Mouse (Mus musculus): ENCODE results near the gene Olfr603. TPM values are rescaled to one million over a fixed set of nuclear protein-coding genes. Genes with fewer than 3 reads are reported as not detected.
"Not testable (repeated sequence)": the region's sequence is repeated elsewhere in the genome, so short reads cannot be mapped to it uniquely, and the experiment has no call there.

Olfr603 gene
- polyA plus RNA-seq (2014; fragmentation: Nextera tagmentation; extraction: Ambion mirVana): not detected in 2 replicates

DNA sequence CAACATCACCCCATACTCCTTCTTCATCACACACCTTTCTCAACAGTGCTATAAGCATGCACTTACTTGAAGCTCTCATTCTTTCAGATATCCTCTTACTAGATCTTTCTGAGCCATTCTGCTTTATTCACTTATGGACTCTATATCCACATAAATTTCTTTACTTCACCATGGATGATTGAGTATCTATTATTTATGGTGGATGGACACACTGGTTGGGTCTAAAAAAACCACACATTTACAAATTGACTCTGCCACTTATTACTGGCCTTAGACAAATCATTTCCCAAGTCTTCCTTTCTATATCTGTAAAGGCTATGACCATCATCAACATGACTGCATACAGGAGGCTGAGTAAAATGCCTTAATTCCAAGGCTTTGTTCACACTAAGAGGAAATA lies at the start of gene Olfr603:
Gene Olfr603, minus strand, starts transcription at position 101 of the 400 bp plus-strand sequence.
- no peaks in the 10 kb centered on the region for H3K4me1 ChIP-seq (replicated peaks; ENCODE audit: control insufficient read depth, insufficient read depth, low read length)
- ATAC-seq (replicated peaks; ENCODE audit: low FRiP score, low TSS enrichment, low read depth) (no peak), DNase-seq (ENCODE audit: low spot score) (no peak)

DNA sequence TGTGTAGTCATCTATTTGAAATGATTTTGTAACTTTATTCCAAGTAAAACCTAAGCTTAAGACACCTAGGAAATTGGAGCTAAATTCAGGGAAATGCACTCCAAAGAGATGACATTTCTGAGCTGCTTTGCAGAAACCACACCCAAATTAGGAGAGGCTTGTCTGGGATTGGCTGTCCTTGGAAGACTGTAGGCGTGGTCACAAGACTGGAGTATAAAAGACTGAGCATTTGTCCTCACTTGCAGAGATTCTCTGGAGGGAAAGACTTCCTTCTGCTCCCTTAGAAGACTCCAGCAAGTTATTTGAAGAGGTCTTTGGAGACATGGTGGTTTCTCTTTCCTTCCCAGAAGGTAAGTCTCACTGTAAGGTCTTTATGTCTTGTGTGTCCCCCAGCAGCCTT lies 28.8 kb upstream of the Olfr603 start, which contains the start of gene Usp17lc:
Gene Usp17lc, plus strand, starts transcription at position 301 of the 400 bp plus-strand sequence.
- not testable (repeated sequence) for DNase-seq (ENCODE audit: low spot score); H3K4me1 ChIP-seq (replicated peaks; ENCODE audit: control insufficient read depth, insufficient read depth, low read length); ATAC-seq (replicated peaks; ENCODE audit: low FRiP score, low TSS enrichment, low read depth); H3K27ac ChIP-seq (ENCODE audit: low read depth); H3K36me3 ChIP-seq (ENCODE audit: control insufficient read depth, insufficient read depth, low read length); H3K9ac ChIP-seq (ENCODE audit: low read length); H3K4me2 ChIP-seq (ENCODE audit: low read length); H3K9me3 ChIP-seq (ENCODE audit: control insufficient read depth, low read length); H3K4me3 ChIP-seq (ENCODE audit: low read depth, low read length); H3K27me3 ChIP-seq (replicated peaks; ENCODE audit: control insufficient read depth, insufficient read depth, low read length)
- WGBS: 90% methylated on average over 1 of the region's 1 CpGs

More for the DNA sequence above, at the start of gene Olfr603:
- H3K9ac ChIP-seq (ENCODE audit: low read length): no peak within 1 kb of the TSS
- H3K27ac ChIP-seq (ENCODE audit: low read depth): no peak within 1 kb of the TSS
- no peaks in the 10 kb centered on the region for H3K36me3 ChIP-seq (ENCODE audit: control insufficient read depth, insufficient read depth, low read length)
- no peak within 1 kb of the TSS for H3K4me2 ChIP-seq (ENCODE audit: low read length)
- H3K27me3 ChIP-seq (replicated peaks; ENCODE audit: control insufficient read depth, insufficient read depth, low read length): no peaks in the 10 kb centered on the region
- no peaks in the 10 kb centered on the region for H3K9me3 ChIP-seq (ENCODE audit: control insufficient read depth, low read length)
- no peak within 1 kb of the TSS for H3K4me3 ChIP-seq (ENCODE audit: low read depth, low read length)

DNA sequence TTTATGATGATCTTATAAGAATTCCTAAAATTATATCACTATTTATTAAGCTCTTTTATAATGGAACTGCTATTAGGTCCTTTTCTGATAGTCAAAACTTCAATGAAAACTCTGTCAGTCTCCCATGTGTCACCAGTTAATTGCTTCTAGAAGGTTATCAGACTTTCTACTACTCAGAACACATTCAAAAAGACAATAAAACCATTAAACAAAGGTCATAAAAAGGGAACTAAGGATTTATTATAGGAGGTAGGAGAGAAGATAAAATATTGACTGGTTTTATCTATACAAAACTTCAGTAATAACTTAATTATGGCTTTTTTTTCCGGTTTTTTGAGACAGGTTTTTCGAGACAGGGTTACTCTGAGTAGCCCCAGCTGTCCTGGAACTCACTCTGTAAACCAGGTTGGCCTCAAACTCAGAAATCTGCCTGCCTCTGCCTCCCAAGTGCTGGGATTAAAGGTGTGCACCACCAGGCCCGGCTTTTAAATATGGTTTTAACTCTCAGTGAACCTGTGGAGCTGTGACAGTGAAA lies 20.6 kb upstream of the Olfr603 start:
- not testable (repeated sequence) for DNase-seq (ENCODE audit: low spot score); H3K4me3 ChIP-seq (ENCODE audit: low read depth, low read length); H3K36me3 ChIP-seq (ENCODE audit: control insufficient read depth, insufficient read depth, low read length); H3K27ac ChIP-seq (ENCODE audit: low read depth); H3K9me3 ChIP-seq (ENCODE audit: control insufficient read depth, low read length); H3K9ac ChIP-seq (ENCODE audit: low read length); H3K27me3 ChIP-seq (replicated peaks; ENCODE audit: control insufficient read depth, insufficient read depth, low read length); ATAC-seq (replicated peaks; ENCODE audit: low FRiP score, low TSS enrichment, low read depth); H3K4me2 ChIP-seq (ENCODE audit: low read length); H3K4me1 ChIP-seq (replicated peaks; ENCODE audit: control insufficient read depth, insufficient read depth, low read length)
- WGBS: 58% methylated on average over 3 of the region's 3 CpGs

DNA sequence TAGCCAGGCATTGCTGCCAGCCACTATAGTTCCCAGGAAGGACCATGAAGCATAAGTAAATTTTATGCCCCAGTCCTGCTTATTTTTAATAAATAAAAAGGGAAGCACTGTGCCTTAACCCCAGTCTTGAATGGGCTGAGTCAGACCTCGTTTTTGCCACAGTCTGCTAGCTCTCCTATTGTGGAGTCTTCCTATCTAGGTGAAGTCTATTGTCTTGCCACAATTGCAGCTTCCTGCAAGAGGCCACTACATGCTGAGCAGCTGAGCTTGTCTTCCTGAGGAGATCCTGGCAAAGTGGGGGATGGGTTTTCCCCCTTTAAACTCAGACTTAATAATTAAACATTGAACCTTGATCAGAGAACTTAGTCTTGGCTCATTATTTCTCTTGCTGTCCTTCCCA lies 13.0 kb upstream of the Olfr603 start:
- WGBS: 13% methylated on average over 1 of the region's 1 CpGs
- Histone ChIP-seq H3K9me3 (ENCODE audit: control insufficient read depth, low read length) (no peaks in the 10 kb centered on the region), H3K9ac (ENCODE audit: low read length) (no peak overlapping the region), H3K27me3 (replicated peaks; ENCODE audit: control insufficient read depth, insufficient read depth, low read length) (no peaks in the 10 kb centered on the region), H3K4me1 (replicated peaks; ENCODE audit: control insufficient read depth, insufficient read depth, low read length) (no peaks in the 10 kb centered on the region), H3K27ac (ENCODE audit: low read depth) (no peak overlapping the region), H3K4me2 (ENCODE audit: low read length) (no peak overlapping the region), H3K4me3 (ENCODE audit: low read depth, low read length) (no peak overlapping the region), H3K36me3 (ENCODE audit: control insufficient read depth, insufficient read depth, low read length) (no peaks in the 10 kb centered on the region)
- DNase-seq (ENCODE audit: low spot score): no peak
- ATAC-seq (replicated peaks; ENCODE audit: low FRiP score, low TSS enrichment, low read depth): no peak

DNA sequence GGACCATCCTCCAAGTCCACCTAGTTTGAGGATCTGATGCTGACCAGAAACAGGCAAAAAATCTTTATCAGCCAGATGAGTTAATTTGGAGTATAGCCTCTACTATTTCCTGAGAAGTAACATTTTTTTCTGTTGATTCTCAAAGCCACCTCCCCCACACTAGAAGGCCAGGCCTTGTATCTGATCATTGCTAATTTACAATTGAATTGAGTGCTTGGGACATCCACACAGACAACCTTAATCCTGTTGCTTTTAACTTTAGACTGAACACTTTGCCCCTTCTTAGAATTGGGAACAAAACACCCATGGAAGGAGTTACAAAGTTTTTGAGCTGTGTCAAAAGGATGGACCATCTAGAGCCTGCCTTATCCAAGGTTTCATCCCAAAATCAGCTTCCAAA lies 11.8 kb upstream of the Olfr603 start:
- ATAC-seq (replicated peaks; ENCODE audit: low FRiP score, low TSS enrichment, low read depth) (no peak), DNase-seq (ENCODE audit: low spot score) (no peak)
- Histone ChIP-seq H3K9ac (ENCODE audit: low read length) (no peak overlapping the region), H3K4me2 (ENCODE audit: low read length) (no peak overlapping the region), H3K36me3 (ENCODE audit: control insufficient read depth, insufficient read depth, low read length) (no peaks in the 10 kb centered on the region), H3K27ac (ENCODE audit: low read depth) (no peak overlapping the region), H3K27me3 (replicated peaks; ENCODE audit: control insufficient read depth, insufficient read depth, low read length) (no peaks in the 10 kb centered on the region), H3K9me3 (ENCODE audit: control insufficient read depth, low read length) (no peaks in the 10 kb centered on the region), H3K4me1 (replicated peaks; ENCODE audit: control insufficient read depth, insufficient read depth, low read length) (no peaks in the 10 kb centered on the region), H3K4me3 (ENCODE audit: low read depth, low read length) (no peak overlapping the region)

DNA sequence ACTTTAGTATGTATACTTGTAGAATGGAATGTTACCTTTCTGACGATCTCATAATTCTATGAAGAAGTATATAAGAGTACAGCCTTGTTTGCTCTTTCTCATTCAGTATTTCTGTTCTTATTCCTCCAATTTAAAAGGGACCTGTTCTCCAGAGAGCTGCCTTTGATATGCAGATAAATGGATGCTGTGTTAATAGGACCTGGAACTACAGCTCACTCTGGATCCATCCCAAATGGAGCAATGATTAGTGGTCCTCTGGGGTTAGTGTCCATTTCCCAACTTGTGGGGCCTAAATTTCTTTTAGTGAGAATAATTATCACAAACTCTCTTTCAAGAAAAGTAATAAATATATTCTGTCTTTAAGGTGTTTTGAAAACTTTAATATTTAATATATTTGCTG lies 23.4 kb downstream of the Olfr603 start, which contains the start of gene Olfr601:
Gene Olfr601, minus strand, starts transcription at position 101 of the 400 bp plus-strand sequence.
- Histone ChIP-seq H3K4me1 (replicated peaks; ENCODE audit: control insufficient read depth, insufficient read depth, low read length) (no peaks in the 10 kb centered on the region), H3K27me3 (replicated peaks; ENCODE audit: control insufficient read depth, insufficient read depth, low read length) (no peaks in the 10 kb centered on the region), H3K4me2 (ENCODE audit: low read length) (no peak within 1 kb of the TSS), H3K9me3 (ENCODE audit: control insufficient read depth, low read length) (no peaks in the 10 kb centered on the region), H3K27ac (ENCODE audit: low read depth) (no peak within 1 kb of the TSS), H3K9ac (ENCODE audit: low read length) (no peak within 1 kb of the TSS), H3K4me3 (ENCODE audit: low read depth, low read length) (no peak within 1 kb of the TSS), H3K36me3 (ENCODE audit: control insufficient read depth, insufficient read depth, low read length) (no peaks in the 10 kb centered on the region)
- WGBS: 93% methylated on average over 1 of the region's 1 CpGs
- ATAC-seq (replicated peaks; ENCODE audit: low FRiP score, low TSS enrichment, low read depth): no peak
- DNase-seq (ENCODE audit: low spot score): no peak

DNA sequence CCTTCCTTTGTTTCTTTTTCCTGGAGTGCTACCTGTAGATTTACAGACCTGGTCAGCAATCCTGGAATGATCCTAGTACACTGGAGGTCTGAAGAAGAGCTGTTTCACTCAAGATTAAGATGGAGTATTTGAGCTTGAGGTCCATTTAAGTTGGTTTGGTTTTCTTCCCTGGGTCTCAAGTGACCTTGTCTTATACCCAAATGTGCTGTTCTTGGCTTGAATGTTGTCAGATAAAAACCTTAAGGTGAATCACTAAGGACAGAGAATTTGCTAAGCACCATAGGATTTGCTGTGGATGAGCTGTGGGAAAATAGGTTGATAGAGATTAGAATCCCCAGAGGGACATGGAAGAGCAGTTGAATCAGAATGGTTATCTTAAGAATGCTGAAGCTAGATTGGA lies 36.4 kb downstream of the Olfr603 start, which contains the start of gene Olfr600:
Gene Olfr600, minus strand, starts transcription at position 101 of the 400 bp plus-strand sequence.
- ATAC-seq (replicated peaks; ENCODE audit: low FRiP score, low TSS enrichment, low read depth): no peak
- no peaks in the 10 kb centered on the region for H3K36me3 ChIP-seq (ENCODE audit: control insufficient read depth, insufficient read depth, low read length)

DNA sequence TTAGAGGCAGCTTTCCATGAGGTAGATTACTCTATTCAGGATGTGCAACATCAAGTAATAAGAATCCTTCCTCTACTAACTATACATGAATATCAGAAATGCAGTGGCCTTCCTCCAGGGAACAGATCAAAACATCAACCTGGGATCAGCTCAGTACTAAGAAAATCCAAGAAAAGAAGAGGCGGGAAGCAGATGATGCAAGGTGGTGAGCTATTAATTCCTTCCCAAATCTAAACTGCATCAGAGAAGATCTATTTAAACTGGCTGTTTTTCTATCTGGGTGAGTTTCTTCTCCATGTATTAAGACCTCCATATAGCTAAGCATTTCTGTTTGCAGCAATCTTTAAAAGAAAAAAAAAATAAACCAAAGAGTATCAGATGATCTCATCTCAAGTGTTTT lies 50.4 kb downstream of the Olfr603 start, which contains the start of gene Olfr599:
Gene Olfr599, plus strand, starts transcription at position 301 of the 400 bp plus-strand sequence.
- Histone ChIP-seq H3K36me3 (ENCODE audit: control insufficient read depth, insufficient read depth, low read length) (no peaks in the 10 kb centered on the region), H3K9me3 (ENCODE audit: control insufficient read depth, low read length) (no peaks in the 10 kb centered on the region), H3K4me1 (replicated peaks; ENCODE audit: control insufficient read depth, insufficient read depth, low read length) (no peaks in the 10 kb centered on the region), H3K27me3 (replicated peaks; ENCODE audit: control insufficient read depth, insufficient read depth, low read length) (no peaks in the 10 kb centered on the region), H3K27ac (ENCODE audit: low read depth) (no peak within 1 kb of the TSS), H3K4me2 (ENCODE audit: low read length) (no peak within 1 kb of the TSS), H3K9ac (ENCODE audit: low read length) (no peak within 1 kb of the TSS), H3K4me3 (ENCODE audit: low read depth, low read length) (no peak within 1 kb of the TSS)
- ATAC-seq (replicated peaks; ENCODE audit: low FRiP score, low TSS enrichment, low read depth) (no peak), DNase-seq (ENCODE audit: low spot score) (no peak)
- 82% methylated on average over 1 of the region's 1 CpGs for WGBS

More for the DNA sequence above, 36.4 kb downstream of the Olfr603 start, which contains the start of gene Olfr600:
- Histone ChIP-seq H3K9ac (ENCODE audit: low read length) (no peak within 1 kb of the TSS), H3K9me3 (ENCODE audit: control insufficient read depth, low read length) (no peaks in the 10 kb centered on the region), H3K27me3 (replicated peaks; ENCODE audit: control insufficient read depth, insufficient read depth, low read length) (no peaks in the 10 kb centered on the region), H3K4me1 (replicated peaks; ENCODE audit: control insufficient read depth, insufficient read depth, low read length) (no peaks in the 10 kb centered on the region), H3K4me3 (ENCODE audit: low read depth, low read length) (no peak within 1 kb of the TSS), H3K27ac (ENCODE audit: low read depth) (no peak within 1 kb of the TSS), H3K4me2 (ENCODE audit: low read length) (no peak within 1 kb of the TSS)
- DNase-seq (ENCODE audit: low spot score): no peak

Data from intestine, embryonic 14.5 days (tissue).